Mouse (Mus musculus) CH12.LX (cell line): ENCODE results near the gene Bri3.

Experiments used
- EP300 ChIP-seq: IDR thresholded peaks from 2 replicates; pipeline ENCODE4 v1.6.1; 2011; ENCODE audit warnings: low read length, improper control_type of control experiment
- POLR2A ChIP-seq: IDR thresholded peaks from 2 replicates; pipeline ENCODE4 v1.6.1; 2011; ENCODE audit warnings: low read depth, mild to moderate bottlenecking, improper control_type of control experiment, low read length
- USF1 ChIP-seq: IDR thresholded peaks from 2 replicates; pipeline ENCODE4 v1.6.1; 2014; ENCODE audit warnings: low read depth, mild to moderate bottlenecking, inconsistent platforms, low read length, improper control_type of control experiment
- ZNF384 ChIP-seq: IDR thresholded peaks from 2 replicates; pipeline ENCODE4 v1.6.1; 2012; ENCODE audit warnings: low read depth, low read length, improper control_type of control experiment, inconsistent platforms

GRCm38 (mm10) chr5:144316442-144316841 is 72.2 kb downstream of the Bri3 start:
- no peak for TF ChIP-seq ZNF384
- TF ChIP-seq USF1: no peak
- no peak for TF ChIP-seq POLR2A
- TF ChIP-seq EP300: no peak
